Mouse (Mus musculus): Measurements from ENCODE around the gene Gfod2.

Gene Gfod2

DNA sequence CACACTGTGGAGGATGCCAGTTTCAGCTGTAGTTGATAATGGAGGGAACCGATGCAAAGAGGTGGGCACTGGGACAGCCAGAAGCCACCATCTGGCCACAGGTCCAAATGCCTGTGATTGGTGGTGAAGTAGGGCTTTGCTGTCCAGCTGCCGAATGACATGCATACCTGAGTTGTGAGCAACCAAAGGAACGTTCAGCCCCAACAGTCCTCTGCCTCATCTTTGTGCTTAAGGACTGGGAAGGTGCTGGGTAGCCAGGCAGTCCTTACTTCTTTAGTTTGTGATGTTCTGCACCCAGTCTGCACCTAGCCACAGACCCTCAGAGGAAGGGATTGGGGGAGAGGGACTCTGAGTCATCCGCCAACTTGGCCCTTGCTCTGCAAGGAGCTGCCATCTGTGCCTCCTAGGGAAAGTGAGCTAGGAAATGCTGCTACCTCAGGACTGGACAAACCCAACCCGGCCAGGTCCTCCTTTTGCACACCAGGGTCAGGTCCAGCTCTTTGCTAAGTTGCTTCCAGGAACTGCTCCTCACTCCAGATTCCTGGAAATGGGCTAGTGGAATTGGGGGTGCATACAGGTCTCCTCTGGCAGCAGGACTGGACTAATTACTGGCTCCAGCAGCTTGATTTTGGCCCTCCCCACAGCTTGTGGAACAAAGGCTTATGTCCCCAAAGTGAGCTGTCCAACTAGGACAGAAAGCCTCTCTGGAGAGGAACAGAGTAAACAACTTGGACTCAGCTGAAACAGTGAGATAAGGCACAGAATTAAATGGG, 10.2 kb upstream of the Gfod2 start:
- in situ Hi-C loops (cut with MboI, MseI) = no loop called here

DNA sequence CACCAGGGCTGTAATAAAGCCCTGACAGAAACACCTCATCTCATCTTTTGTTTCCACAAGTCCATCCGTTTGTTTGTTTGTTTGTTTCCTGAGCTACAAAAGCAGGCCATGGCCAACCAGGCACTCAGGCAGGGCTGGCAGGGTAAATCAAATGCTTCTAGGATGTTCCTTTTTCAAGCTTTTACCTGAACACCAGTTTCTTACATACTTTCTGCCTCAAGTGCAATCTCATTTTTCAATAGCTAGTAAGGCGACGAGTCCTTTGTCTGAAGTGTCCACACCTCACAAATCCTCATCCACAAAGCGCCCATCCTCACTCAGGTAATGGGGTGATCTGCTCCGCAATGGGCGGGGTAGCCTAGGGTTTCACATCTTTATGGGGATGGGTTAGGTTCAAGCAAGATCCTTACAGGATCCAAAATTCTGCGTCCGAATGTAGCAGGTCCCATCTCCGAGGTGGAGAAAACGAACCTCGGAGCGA, 628 bp downstream of the Gfod2 start:
- in situ Hi-C loops (cut with MboI, MseI) = no loop called here

DNA sequence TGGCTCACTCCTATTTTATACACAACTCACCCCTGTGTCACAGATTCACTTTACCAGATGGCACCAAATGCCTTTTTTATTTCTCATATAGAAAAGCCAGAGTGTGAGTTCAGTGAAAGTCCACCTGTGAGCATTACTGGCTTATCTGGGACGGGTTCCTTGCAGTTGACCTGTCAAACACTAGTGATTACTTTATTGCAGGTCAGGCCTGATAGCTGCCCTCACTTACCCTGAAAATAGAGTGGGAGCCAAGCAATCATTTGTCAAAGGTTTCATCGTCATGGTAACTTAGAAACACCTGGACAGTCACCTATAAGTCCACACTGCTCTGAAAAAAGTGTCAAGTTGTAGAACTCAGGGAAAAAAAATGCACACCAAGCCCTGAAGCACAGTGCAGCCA, 3.8 kb downstream of the Gfod2 start:
- in situ Hi-C loops (cut with MboI, MseI) = no loop called here

DNA sequence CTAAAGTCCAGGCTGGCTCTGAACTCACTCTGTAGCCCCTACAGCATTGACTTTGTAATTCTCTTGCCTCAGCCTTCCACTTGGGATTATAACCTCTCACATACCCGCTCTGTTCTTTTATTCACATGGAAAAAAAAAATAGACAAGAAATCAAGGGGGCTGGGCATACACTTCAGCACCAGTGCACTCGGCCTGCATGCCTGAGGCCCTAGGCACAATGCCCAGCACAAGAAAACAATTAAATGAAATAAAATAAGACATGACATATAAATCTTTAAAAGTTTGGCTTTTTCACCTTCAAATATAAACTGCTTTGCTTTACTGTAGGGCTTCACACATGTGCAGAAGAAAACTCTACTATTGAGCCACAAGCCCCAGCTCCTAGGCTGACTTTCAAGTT, 4.5 kb downstream of the Gfod2 start:
- in situ Hi-C loops (cut with MboI, MseI) = no loop called here

DNA sequence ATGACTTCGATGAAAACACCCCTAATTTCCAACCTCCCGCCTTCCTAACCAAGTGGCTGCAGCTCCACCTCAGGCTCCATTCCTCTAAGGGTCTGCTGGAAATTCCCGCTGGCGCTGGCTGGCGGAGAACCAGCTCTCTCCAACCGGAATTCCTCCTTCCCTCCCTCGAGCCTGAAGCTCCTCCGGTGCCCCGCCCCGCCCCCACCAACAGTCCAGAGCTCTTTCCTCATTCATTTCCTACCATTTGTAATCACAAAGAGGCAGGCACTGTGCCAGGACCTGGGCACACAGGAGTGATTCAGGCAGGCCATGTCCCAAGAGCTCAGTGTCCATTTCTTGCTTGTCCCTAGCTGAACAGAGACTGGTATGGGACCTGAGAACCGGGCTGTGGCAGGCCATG, 7.9 kb downstream of the Gfod2 start:
- in situ Hi-C loops (cut with MboI, MseI) = no loop called here

DNA sequence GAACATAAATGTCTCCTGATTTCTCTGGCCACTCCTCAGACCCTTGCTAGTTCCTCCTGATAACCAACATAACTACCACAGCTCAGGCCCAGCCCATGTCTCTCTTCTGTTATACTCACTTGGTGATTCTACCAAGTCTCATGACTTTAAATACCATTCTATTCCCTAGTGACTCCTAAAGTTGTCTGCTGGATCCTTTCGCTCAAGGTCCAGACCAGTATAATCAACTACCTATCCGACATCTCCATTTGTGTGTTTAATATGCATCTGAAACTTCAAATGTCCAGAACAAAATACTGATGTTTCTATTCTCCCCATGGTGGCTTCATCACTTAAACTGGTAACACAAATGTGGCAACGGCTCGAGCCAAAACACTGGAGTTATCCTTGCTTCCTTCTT, 15.2 kb downstream of the Gfod2 start:
- in situ Hi-C loops (cut with MboI, MseI) = no loop called here

DNA sequence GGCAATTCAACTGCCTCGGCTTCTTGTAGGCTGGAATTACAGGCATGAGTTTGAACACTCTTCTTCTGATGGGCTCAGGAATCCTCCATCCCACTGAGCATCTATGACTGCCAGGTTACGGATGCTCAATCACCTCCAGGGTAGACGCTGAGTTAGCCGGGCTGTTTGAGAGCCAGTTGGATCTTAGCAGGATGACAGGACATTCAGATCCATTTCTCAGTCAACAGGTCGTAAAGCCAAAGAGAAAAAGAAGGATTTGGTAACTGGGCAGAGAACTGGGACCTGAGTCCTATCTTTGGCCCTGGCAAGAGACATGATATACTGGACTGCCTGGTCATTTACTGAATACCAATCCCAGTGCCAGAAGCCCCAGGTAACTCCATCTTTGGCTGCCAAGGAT, 19.2 kb downstream of the Gfod2 start:
- in situ Hi-C loops (cut with MboI, MseI) = no loop called here

DNA sequence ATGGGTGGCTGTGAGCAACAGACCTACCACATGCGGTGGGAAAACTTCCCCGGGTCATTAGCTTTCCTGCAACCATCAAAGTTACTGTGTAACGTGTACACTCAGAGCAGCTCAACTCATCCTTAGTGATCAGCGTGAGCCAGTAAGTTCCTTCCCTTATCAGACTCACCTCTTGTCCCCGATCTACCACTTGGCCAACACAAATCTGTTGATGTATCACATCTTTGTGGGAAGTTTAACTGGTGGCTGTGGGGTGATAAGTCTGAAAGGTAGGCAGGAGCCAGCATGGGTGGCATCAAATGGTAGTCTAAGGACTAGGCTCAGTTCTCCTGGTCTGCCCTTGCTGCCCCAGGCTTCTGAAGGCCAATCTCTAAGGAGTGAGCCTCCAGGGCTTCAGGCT, 26.3 kb downstream of the Gfod2 start:
- in situ Hi-C loops (cut with MboI, MseI) = no loop called here

DNA sequence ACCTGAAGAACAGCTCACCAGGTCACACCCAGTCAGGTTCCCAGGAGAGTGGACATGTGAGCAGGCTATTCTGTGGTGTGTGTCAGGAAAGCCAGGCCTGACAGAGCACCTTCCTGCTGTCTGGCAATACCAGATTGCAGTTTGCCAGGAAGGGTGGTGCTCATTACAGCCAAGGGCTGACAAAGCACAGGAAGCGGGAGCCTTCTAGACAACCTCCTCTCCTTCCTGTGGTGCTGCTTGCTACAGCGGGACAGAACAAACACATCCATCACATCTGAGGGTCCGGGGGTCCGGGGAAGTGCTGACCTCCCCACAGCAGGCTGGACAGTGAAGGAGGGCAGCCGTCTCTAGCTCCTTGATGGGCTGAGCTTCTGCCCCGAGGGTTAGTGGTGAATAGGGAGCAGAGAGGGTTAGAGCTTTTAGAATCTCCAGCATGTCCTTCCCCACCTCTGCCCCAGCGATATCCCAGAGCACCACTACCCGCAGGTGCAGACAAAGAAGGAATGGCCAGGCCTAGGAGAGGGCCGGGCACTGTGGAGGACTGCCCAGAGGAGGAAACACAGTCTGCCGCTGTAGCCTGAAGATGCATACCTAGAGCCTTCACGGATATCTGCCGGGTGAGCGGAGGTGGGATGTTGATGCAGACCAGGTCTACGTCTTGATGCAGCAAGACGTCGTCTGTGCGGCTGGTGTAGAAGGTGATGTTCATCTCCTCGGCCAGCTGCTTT, 30.9 kb downstream of the Gfod2 start:
- in situ Hi-C loops (cut with MboI, MseI) = no loop called here

DNA sequence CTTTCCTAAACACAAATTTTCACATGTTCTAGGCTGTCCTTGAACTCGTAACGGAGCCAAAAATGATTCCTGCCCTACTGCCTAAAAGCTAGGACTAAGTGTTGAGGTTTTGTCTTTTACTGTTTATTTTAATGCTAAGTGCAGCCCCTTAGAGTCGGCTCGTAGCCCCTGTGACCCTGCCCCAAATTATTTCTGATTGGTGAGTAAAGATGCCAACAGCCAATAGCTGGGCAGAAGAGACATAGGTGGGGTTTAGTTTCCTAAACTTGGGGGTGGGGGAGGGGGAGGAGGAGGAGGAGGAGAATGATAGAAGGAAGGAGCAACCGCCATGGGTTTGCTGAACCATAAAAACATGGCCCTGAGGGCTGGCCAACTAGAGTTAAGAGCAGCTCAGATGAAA, 32.7 kb downstream of the Gfod2 start:
- in situ Hi-C loops (cut with MboI, MseI) = no loop called here

DNA sequence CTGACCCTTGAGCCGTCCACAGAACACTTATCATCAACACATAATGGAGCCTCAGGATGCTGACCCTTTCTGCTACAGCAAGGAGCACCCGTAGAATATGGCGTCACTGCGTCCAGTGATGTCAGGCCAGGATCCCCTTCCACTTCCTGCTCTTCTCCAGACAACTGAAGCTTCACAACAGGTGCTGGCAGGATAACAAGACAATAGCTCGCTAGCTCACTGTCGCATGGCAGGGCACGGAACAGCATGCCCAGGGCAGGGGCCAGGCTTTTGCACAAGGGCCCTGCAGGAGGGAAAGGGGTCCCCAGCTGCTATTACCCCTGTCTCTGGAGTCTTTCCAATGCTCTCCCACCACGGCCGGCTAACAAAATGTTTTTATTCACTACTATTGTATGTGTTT, 35.6 kb downstream of the Gfod2 start:
- in situ Hi-C loops (cut with MboI, MseI) = no loop called here

DNA sequence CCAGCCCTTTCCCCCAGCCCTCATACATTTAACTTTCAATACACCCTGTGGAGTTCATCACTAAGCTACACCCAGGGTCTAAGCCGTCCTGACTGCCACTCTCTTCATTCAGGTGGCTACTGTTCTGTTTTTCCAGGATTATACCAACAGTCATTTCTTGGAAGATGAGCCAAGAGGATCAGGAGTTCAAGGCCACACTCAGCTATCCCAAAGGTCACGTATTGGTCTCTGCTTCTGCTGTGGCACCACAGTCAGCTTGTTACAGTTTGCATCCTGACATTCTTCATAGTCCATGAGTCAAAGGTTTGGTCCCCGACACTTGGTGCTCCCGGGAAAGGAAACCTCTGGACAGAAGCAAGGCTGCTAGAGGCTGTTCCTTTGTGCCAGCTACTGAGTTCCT, 38.8 kb downstream of the Gfod2 start:
- in situ Hi-C loops (cut with MboI, MseI) = no loop called here

DNA sequence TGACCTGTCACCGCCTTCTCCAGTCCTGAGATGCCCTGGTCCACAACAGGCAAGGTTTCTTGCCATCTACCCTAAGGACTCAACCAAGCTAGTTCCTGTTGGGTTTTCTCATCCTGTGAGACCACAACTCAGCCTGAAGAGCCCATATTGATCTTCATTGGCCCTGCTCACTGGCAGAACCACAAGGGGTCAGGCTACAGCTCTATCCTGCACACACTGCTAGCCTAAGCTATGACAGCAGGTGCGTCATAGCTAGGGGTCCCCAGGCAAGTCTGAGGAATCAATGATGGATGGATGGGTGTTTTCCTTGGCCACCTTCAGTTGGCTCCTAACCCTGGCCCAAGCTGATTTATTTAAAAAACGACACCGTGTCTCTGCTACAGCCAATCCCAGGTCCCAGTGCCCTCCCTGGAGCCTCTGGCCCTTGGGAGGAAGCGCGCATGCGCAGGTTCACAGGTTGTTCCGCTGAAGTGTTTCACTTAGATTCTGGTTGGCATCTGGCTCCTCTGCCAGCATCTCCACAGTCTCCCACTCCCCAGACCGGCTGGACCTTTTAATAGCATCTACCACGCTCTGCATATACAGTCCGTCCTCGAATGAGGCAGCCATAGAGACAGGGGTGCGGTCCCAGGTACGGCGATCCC, 42.0 kb downstream of the Gfod2 start:
- in situ Hi-C loops (cut with MboI, MseI) = no loop called here

DNA sequence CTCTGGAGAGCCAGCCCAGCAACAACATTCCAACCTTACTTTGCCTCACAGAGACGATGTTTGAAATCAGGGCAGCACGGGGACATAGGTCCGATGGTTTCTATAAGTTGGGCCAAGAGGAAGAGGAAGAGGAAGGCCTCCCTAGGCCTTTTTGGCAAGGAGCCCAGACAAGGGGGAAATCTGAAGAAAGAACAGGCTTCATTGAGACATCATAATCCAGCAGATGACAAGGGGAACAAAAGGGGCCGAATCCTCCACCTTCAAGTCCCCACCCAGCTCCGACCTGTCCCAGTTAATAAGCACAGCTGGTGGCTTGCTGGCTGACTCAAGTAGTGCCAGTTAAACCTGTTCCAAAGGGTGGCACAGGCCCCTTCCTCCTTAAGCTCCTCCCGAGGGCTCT, 43.4 kb downstream of the Gfod2 start:
- in situ Hi-C loops (cut with MboI, MseI) = no loop called here

DNA sequence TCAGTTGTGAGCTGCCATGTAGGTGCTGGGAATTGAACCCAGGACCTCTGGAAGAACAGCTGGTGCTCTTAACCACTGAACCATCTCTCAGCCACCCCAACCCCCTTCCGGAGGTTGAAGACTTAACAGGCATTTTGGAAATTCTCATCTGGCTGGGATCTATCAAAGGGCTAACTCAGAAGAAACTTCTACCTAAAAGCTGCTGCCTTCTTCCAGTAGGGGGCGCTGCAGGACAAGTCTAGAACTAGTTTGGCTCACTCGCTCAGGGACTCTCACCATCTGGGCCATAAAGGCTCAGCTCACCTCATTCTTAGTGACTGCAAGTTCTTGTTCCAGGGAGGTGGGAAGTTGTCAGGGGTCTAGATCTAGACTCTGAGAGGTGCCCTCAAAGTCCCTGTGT, 44.3 kb downstream of the Gfod2 start:
- in situ Hi-C loops (cut with MboI, MseI) = loop anchor here (5.0 kb wide), 1 partner anchor 68 kb away; no protein-coding TSS in a partner anchor

DNA sequence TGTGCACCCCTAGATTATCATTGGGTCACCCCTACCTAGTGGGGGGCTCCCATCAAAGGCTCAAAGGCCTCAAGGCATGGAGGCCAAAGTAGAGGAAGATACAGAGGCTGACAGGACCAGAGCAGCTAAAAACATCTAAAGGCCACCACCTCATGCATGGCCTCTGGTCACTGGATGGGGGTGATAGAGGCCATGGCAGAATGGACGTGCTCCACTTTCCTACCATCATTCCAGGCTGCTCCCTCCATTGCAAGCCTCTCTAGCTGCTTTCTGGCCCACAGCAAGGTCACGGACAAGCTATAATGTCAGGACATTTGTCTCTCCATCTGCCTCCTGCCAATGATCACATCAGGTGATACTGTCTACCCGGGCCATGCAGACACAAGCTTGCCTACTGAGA, 46.2 kb downstream of the Gfod2 start:
- in situ Hi-C loops (cut with MboI, MseI) = loop anchor here (5.0 kb wide), 1 partner anchor 70 kb away; no protein-coding TSS in a partner anchor

DNA sequence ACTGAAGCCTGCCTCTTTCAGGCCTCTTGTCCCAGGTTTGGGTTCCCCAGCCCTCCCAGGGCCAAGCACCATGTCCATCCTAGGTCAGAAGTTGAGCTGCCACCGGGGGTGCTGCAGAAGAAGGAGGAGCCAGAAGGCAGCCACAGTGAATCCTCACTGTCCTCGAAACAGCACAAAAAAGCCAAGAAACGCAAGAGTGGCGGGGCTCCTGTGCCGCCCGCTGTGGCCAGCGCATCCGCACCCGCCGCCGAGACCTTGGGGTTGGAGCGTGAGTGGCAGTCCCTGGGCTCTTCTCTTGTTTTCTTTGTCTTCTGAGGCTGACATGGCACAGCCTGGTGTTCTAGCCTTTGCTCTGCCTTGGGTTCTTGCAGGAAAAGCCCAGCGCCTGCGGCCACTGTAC, 49.1 kb downstream of the Gfod2 start:
- in situ Hi-C loops (cut with MboI, MseI) = loop anchor here (5.0 kb wide), 1 partner anchor 228 kb away; the partner anchor contains the start of gene Psmb10

DNA sequence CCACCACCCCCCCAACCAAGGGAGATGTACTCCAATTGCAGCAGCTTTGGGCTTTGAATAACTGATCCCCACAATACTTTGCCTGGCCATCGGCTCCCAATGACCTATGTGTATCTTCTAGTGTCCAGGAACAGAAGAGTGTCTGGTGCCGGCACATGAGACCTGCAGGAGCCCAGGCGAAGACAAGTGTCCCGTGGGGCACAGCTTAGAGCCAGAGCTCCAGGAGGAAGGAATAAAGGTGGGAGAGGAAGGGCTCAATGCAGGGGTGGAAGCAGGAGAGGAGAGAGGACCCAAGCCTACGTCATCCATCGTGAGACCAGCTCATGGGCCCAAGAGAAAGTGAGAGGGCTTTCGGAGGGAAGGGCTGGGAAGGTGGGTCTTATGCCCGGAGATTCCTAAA, 49.8 kb downstream of the Gfod2 start:
- in situ Hi-C loops (cut with MboI, MseI) = loop anchor here (5.0 kb wide), 1 partner anchor 229 kb away; the partner anchor contains the start of gene Psmb10

DNA sequence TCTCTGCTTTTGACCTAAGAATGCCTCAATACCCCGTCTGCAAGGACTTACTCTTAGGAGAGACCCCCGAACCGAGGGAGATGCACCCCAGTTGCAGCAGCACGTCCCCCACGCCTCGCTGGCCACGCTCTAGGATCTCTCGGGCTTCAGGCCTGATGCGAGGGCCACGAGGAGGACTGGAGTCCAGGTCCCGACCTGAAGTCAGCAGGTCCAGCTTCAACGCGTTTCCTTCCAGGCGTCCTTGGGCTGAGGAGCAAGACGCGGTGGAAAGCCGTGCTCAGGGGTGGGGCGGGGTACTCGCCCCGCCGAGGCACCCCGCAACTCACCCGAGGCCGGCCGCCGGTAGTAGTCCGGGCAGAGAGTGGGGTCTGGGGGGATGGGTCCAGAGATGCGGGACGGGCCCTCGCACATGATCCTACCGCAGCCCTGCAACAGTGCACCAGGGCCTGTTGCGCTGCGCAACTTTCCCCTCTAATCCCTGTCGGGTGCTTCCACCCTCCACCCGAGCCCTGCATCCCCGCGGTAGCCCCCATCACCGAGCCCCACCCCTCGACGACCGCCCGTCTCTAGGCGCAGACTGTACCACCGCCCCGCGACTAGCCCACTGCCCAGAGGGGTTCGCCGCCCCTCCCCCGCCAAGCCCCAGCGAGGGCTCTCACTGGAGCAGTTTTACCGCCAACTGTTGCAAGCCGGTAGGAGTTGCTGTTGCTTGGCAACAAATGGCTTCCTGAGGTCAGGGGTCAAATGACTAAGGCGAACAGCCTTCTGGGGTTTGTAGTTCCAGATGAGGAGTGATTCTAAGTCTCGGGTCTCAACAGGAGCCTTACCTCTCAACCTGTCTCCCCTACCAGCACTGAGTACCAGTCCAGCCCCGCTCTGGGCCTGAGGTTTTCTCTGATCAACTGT, 50.7 kb downstream of the Gfod2 start, which contains the start of the genes 4933405L10Rik and Enkd1:
Gene 4933405L10Rik, plus strand, starts transcription at position 158 of the 906 bp plus-strand sequence.
Gene Enkd1, minus strand, starts transcription at position 713 of the 906 bp plus-strand sequence.
- in situ Hi-C loops (cut with MboI, MseI) = loop anchor here (5.0 kb wide), 1 partner anchor 230 kb away; the partner anchor contains the start of gene Psmb10

DNA sequence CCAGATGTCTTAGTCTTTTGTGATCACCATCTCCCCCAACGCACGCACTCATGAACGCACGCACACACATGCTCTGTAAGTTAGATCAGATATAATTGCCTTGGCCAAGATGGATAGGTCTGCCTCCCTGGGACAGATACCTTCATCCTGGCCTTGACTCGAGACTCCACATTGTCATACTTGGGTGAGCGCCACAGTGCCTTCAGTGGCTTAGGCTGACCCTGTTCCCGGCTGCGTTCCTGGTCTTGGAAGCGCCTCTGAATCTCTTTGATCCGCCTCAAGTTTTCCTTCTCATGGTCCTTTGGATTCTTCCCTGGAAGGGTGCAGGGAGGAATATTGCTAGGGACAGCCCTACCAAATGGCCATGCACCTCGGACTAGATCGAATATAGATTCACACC, 52.0 kb downstream of the Gfod2 start:
- in situ Hi-C loops (cut with MboI, MseI) = loop anchor here (5.0 kb wide), 1 partner anchor 231 kb away; the partner anchor contains the start of gene Psmb10

DNA sequence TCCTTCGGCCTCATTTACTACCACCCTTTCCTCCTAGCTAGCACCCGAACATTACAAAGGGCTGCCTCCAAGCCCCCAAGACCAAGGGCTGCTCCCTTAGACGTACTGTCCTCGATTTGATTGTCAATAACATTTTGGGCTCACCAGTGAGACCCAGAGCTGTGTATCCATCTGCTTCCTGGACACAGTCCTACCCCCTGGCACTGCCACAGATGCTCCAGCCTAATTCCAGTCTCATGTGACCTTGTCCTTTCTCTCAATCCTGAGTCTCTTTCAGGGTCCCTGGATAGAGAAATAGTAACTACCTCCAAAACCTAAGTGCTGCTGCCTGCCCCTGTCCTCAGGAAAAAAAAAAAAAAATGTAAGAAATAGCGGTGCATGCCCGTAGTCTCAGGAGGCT, 53.5 kb downstream of the Gfod2 start:
- in situ Hi-C loops (cut with MboI, MseI) = loop anchor here (5.0 kb wide), 1 partner anchor 232 kb away; the partner anchor contains the start of gene Psmb10

All from T-helper 2 cell (primary cell).